ENCODE assay signal across 8 mouse cellular contexts in the genomic region with DNA sequence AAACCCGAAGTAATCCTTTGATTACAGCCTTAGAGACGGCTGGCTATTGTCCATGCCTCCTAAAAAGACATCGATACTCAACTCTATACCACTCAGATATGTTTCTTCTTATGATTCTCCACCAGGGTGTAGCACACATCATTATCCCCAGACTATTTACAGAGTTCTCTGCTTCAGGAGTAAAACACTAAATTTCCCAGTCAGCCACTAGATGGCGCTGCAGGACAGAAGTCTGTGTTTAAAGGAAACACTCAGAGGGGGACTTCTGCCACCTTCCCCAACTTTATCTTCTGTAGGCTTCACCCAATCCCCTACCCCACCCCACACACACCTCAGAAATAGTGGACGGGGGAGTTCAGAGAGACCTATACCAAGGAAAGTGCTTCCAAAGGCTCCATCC. TPM values are rescaled to one million over a fixed set of nuclear protein-coding genes. Genes with fewer than 3 reads are reported as not detected.
DNase-seq lines count a peak whose midpoint lies in the region; ATAC-seq and TF ChIP-seq lines count a peak whose summit lies in the region.

No protein-coding gene starts in this region.

- H3K9ac ChIP-seq in kidney, embryonic 15.5 days, result no peak overlapping the region
- H3K9ac ChIP-seq in liver, adult 2 months (ENCODE audit: low read depth, low read length), result no peak overlapping the region

- H3K79me2 ChIP-seq in liver, adult 2 months (ENCODE audit: control insufficient read depth, insufficient read depth, low read length), result no peaks in the 10 kb centered on the region

- peak; percentile 90 for DNase-seq in CD4-positive, CD25-positive, alpha-beta regulatory T cell, adult 2 months (ENCODE audit: low read depth, low spot score)
- peak; percentile 85 to 90 for DNase-seq in adrenal gland, adult 18-20 months (ENCODE audit: low spot score in 2 of 2)
- peak; percentile 94 for DNase-seq in embryo, embryonic 10.5 days (ENCODE audit: low spot score)
- peak; percentile 81 to 86 for DNase-seq in gastrocnemius, postnatal 4 days (ENCODE audit: low spot score in 2 of 2)
- peak; percentile 54 for DNase-seq in liver, adult 2 months (ENCODE audit: extremely low read depth, low read depth, low spot score)
- peak; percentile 50 for DNase-seq in ovary, adult 18-20 months (ENCODE audit: low spot score)
- DNase-seq in testis, postnatal 10 days (ENCODE audit: low spot score), result peak; percentile 93

- H3K27me3 ChIP-seq in kidney, embryonic 15.5 days, result peaks cover 9% of the 10 kb centered on the region
- H3K27me3 ChIP-seq in liver, adult 2 months (ENCODE audit: control insufficient read depth, insufficient read depth, low read length), result 0 out of 2 replicates have a peak, but pooled peaks cover 3% of the 10 kb centered on the region

- no peaks in the 10 kb centered on the region for H3K9me3 ChIP-seq in kidney, embryonic 15.5 days (replicated peaks)

- H3K4me2 ChIP-seq in kidney, embryonic 15.5 days, result no peak overlapping the region

- peak; percentile 50 for TF ChIP-seq CTCF in liver, adult 2 months (IDR thresholded peaks at IDR 0.05; ENCODE audit: low read depth, low read length)

- no peaks in the 10 kb centered on the region for H3K36me3 ChIP-seq in kidney, embryonic 15.5 days
- no peaks in the 10 kb centered on the region for H3K36me3 ChIP-seq in liver, adult 2 months (ENCODE audit: control insufficient read depth, insufficient read depth, low read length)

- WGBS in kidney, embryonic 15.5 days, result 20% methylated on average over 5 of the region's 5 CpGs
- WGBS in liver, adult 2 months, result 14% methylated on average over 5 of the region's 5 CpGs

- H3K4me1 ChIP-seq in kidney, embryonic 15.5 days, result peaks cover 28% of the 10 kb centered on the region
- no peaks in the 10 kb centered on the region for H3K4me1 ChIP-seq in liver, adult 2 months (ENCODE audit: control insufficient read depth, insufficient read depth, low read length)

- H3K27ac ChIP-seq in kidney, embryonic 15.5 days, result no peak overlapping the region
- H3K27ac ChIP-seq in liver, adult 2 months (replicated peaks; ENCODE audit: insufficient read depth, low read depth, low read length), result no peak overlapping the region

- H3K4me3 ChIP-seq in kidney, embryonic 15.5 days (replicated peaks), result no peak overlapping the region
- H3K4me3 ChIP-seq in liver, adult 2 months (ENCODE audit: insufficient read depth, low read depth, low read length), result no peak overlapping the region

- ATAC-seq in kidney, embryonic 15.5 days (replicated peaks; ENCODE audit: low FRiP score), result 0 out of 2 replicates have a peak, but pooled peaks have one; percentile 17

- TF ChIP-seq POLR2A in liver, adult 2 months (IDR thresholded peaks at IDR 0.05; ENCODE audit: extremely low read depth, insufficient read depth, low read length), result no peak

RNA-seq across cellular contexts. Expression of a gene that starts 6.8 kb away (rescaled TPM):
- 10 to 100 TPM; 47.8 to 57.5 TPM for total RNA-seq in adrenal gland, adult 18-20 months (2021)
- total RNA-seq in gastrocnemius, postnatal 4 days (2021), result 10 to 100 TPM; 68.5 to 74.4 TPM
- 28.4 and 35.7 TPM in 2 replicates for polyA plus RNA-seq in kidney, embryonic 15.5 days (2015; fragmentation: Nextera tagmentation; extraction: Ambion mirVana)
- 0.37 and 1.7 TPM in 2 replicates for total RNA-seq in liver, adult 2 months (2014; rRNA removed)
- polyA plus RNA-seq in liver, adult 2 months (2012; rRNA removed), result 1.1 and 1.3 TPM in 2 replicates

RNA-seq across cellular contexts. Expression of a gene that starts 10.7 kb away (rescaled TPM):
- total RNA-seq in adrenal gland, adult 18-20 months (2021), result under 1 TPM; 0.23 to 0.42 TPM
- not detected for total RNA-seq in gastrocnemius, postnatal 4 days (2021)
- polyA plus RNA-seq in kidney, embryonic 15.5 days (2015; fragmentation: Nextera tagmentation; extraction: Ambion mirVana), result not detected in 2 replicates
- not detected in 2 replicates for total RNA-seq in liver, adult 2 months (2014; rRNA removed)
- polyA plus RNA-seq in liver, adult 2 months (2012; rRNA removed), result not detected in 2 replicates

RNA-seq across cellular contexts. Expression of a gene that starts 44.9 kb away (rescaled TPM):
- 100 to 1,000 TPM; 380 to 443 TPM for total RNA-seq in adrenal gland, adult 18-20 months (2021)
- total RNA-seq in gastrocnemius, postnatal 4 days (2021), result 100 to 1,000 TPM; 344 to 382 TPM
- polyA plus RNA-seq in kidney, embryonic 15.5 days (2015; fragmentation: Nextera tagmentation; extraction: Ambion mirVana), result 522 and 595 TPM in 2 replicates
- 45.2 and 55.5 TPM in 2 replicates for total RNA-seq in liver, adult 2 months (2014; rRNA removed)
- 26.3 and 29.7 TPM in 2 replicates for polyA plus RNA-seq in liver, adult 2 months (2012; rRNA removed)

Comparison
In these comparisons a context has a peak if more than half of its experiments do, and no peak if none do; other contexts are left out.
1. RNA of a gene that starts 6.8 kb away (total RNA-seq): 68.5 to 74.4 TPM in gastrocnemius, postnatal 4 days and 47.8 to 57.5 TPM in adrenal gland, adult 18-20 months; 0.37 to 1.7 TPM in liver, adult 2 months; every median in the first group is over 10 times any median in the second.
2. Peak in every context shown above with its lines, with median percentiles within 50 percentile points of each other: DNase-seq.